Mouse (Mus musculus): ENCODE measurements at regions not wholly inside any gene's neighbourhood (a gene's known extent, or its start where the extent isn't known, plus 50 kb on each side); places are given as distances from the start of the nearest gene placed in this dataset.

DNA sequence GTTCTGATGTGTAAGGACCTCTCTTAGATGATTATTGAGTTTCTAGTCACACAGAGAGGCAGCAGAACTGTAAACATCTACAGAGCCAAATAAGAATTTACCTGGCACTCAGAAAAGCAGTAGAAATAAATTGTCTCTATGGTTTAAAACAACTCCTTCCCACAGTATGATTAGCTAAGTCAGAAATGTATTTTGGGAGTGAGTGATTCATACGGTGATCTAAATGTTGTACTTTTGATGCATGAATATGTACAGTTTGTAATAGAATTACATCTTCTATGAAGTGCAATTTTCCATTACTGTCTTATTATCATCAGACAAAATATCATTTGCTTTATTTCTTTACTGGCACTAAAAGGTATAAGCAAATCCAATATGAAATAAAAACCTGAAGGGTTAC, 489.8 kb upstream of the Atp2b1 start:
- no peak for TF ChIP-seq CTCF (IDR thresholded peaks at IDR 0.05; ENCODE audit: low read depth)
- no peak for TF ChIP-seq EP300 (IDR thresholded peaks at IDR 0.05; ENCODE audit: low read depth)

Data from heart, postnatal 0 days (tissue).